Mouse (Mus musculus) stomach, embryonic 16.5 days (tissue): ENCODE results near the gene Pecr. TPM values are rescaled to one million over a fixed set of nuclear protein-coding genes. Genes with fewer than 3 reads are reported as not detected.

Experiments
- ATAC-seq: fragments of 200-750 bp; cut with Nextera tagmentation; 2 replicates; pipeline ENCODE4 v1.8.0; 2017; ENCODE audit warnings: moderate number of reproducible peaks, moderate TSS enrichment; ENCODE audit not compliant: insufficient read depth, low FRiP score
- H3K27ac ChIP-seq: fragments of 300-500 bp; sonication (generic); 2 replicates; pipeline ENCODE4 v1.5.1; 2014; ENCODE audit warnings: low read length
- H3K27me3 ChIP-seq: fragments of 300-500 bp; sonication (generic); 2 replicates; pipeline ENCODE4 v1.6.1; 2014; ENCODE audit warnings: low read length, control low read depth, mixed read lengths; ENCODE audit not compliant: control insufficient read depth, insufficient read depth
- H3K36me3 ChIP-seq: fragments of 300-500 bp; sonication (generic); 2 replicates; pipeline ENCODE4 v1.6.1; 2014; ENCODE audit warnings: low read length; ENCODE audit not compliant: control insufficient read depth, insufficient read depth
- H3K4me1 ChIP-seq: fragments of 300-500 bp; sonication (generic); 2 replicates; pipeline ENCODE4 v1.6.1; 2014; ENCODE audit warnings: low read length, control low read depth, mixed read lengths; ENCODE audit not compliant: control insufficient read depth, insufficient read depth
- H3K4me2 ChIP-seq: fragments of 300-500 bp; sonication (generic); 2 replicates; pipeline ENCODE4 v1.6.1; 2014; ENCODE audit warnings: low read depth, low read length, mixed read lengths
- H3K4me3 ChIP-seq: fragments of 300-500 bp; sonication (generic); replicated peaks from 2 replicates; pipeline ENCODE4 v1.5.1; 2014; ENCODE audit warnings: mild to moderate bottlenecking, low read length
- H3K9ac ChIP-seq: fragments of 300-500 bp; sonication (generic); 2 replicates; pipeline ENCODE4 v1.6.1; 2014; ENCODE audit warnings: low read length
- H3K9me3 ChIP-seq: fragments of 300-500 bp; sonication (generic); replicated peaks from 2 replicates; pipeline ENCODE4 v1.6.1; 2016; ENCODE audit warnings: low read length, control low read depth; ENCODE audit not compliant: control insufficient read depth
- WGBS: fragments of 180-500 bp; shearing (Covaris S2); extraction: QIAGEN DNeasy Blood & Tissue Kit; methylation state at CpG from one replicate; pipeline ENCODE4 v1.1.7; 2014; 5-methylcytosine and 5-hydroxymethylcytosine counted together
- polyA plus RNA-seq: library from polyadenylated mRNA; unstranded; fragments of >200 nt; fragmentation: Nextera tagmentation; extraction: Ambion mirVana; gene quantifications from 2 replicates; pipeline ENCODE4 v1.2.1, GENCODE M21; 2015

Gene Pecr
- polyA plus RNA-seq, 1 experiment from 2014 or later: 52.0 TPM

GRCm38 (mm10) chr1:72309744-72310424 is 25.8 kb upstream of the Pecr start:
- H3K9ac ChIP-seq: no peak overlapping the region
- H3K27me3 ChIP-seq: no peaks in the 10 kb centered on the region
- H3K9me3 ChIP-seq: no peaks in the 10 kb centered on the region
- no peak for ATAC-seq
- H3K4me3 ChIP-seq: no peak overlapping the region
- H3K36me3 ChIP-seq: no peaks in the 10 kb centered on the region
- H3K4me1 ChIP-seq: no peaks in the 10 kb centered on the region
- WGBS: 66% methylated on average over 6 of the region's 6 CpGs
- H3K27ac ChIP-seq: no peak overlapping the region
- H3K4me2 ChIP-seq: no peak overlapping the region

DNA sequence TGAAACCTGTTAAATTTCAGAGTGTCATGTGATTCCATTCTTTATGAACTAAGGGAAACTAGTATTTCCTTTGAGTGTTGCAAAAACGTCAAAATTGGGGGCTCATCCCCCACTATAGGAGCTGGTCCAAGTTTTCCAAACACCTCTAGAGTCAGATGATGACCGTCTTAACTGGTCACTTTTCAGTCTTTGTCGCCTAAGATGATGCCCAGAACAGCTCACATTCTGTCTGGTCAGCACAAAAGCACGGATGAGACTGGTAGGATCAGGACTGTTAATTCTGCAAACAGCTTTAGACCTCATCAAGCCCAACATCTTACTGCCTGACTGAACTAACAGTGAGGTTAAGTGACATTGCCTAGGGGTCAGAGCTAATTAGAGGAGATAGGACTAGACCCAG is 24.8 kb upstream of the Pecr start:
- no peaks in the 10 kb centered on the region for H3K27me3 ChIP-seq
- no peak for ATAC-seq
- H3K27ac ChIP-seq: no peak overlapping the region
- H3K4me2 ChIP-seq: no peak overlapping the region
- H3K4me1 ChIP-seq: no peaks in the 10 kb centered on the region
- H3K4me3 ChIP-seq: no peak overlapping the region
- H3K36me3 ChIP-seq: no peaks in the 10 kb centered on the region
- H3K9me3 ChIP-seq: no peaks in the 10 kb centered on the region
- 66% methylated on average over 4 of the region's 4 CpGs for WGBS
- no peak overlapping the region for H3K9ac ChIP-seq

GRCm38 (mm10) chr1:72307317-72307798 is 23.2 kb upstream of the Pecr start, which contains the start of gene Xrcc5:
Gene Xrcc5 (plus strand): TSS chr1:72307421.
- H3K27ac ChIP-seq: peak within 1 kb of the TSS; percentile 75
- ATAC-seq: peak; percentile 99
- no peaks in the 10 kb centered on the region for H3K36me3 ChIP-seq
- no peaks in the 10 kb centered on the region for H3K4me1 ChIP-seq
- no peaks in the 10 kb centered on the region for H3K27me3 ChIP-seq
- under 1% methylated on average over 21 of the region's 21 CpGs for WGBS
- H3K4me3 ChIP-seq: peak within 1 kb of the TSS; percentile 75
- H3K9me3 ChIP-seq: no peaks in the 10 kb centered on the region
- H3K4me2 ChIP-seq: peak within 1 kb of the TSS; percentile 61
- H3K9ac ChIP-seq: peak within 1 kb of the TSS; percentile 83

DNA sequence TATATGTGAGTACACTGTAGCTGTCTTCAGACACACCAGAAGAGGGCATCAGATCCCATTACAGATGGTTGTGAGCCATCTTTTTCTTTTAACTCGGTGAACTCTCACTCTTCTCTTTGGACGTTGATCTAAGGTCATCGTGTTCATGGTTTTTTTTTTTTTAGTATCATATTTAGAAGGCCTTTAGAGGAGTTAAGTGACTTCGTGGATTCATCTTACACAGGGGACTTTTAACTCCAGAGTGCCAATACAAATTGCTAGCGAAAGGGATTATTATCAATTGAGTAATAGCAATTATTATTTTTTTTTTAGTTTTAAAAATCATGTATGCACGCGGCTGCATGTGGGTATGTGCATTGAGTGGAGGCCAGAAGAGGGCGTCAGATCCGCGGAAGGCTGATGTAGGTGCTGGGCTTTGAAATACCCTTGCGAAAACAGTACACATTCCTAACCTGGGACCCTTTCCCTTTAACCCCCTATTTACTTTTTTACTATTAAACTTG is 22.6 kb upstream of the Pecr start:
- Histone ChIP-seq H3K4me2 (peak overlapping the region; percentile 61), H3K27ac (peak overlapping the region; percentile 75), H3K4me1 (no peaks in the 10 kb centered on the region), H3K9ac (peak overlapping the region; percentile 83), H3K4me3 (peak overlapping the region; percentile 75), H3K36me3 (no peaks in the 10 kb centered on the region), H3K9me3 (no peaks in the 10 kb centered on the region), H3K27me3 (no peaks in the 10 kb centered on the region)
- peak; percentile 80 for ATAC-seq
- WGBS: 2% methylated on average over 11 of the region's 11 CpGs

GRCm38 (mm10) chr1:72306241-72306640 is 22.1 kb upstream of the Pecr start:
- Histone ChIP-seq H3K27me3 (no peaks in the 10 kb centered on the region), H3K4me3 (no peak overlapping the region), H3K9ac (no peak overlapping the region), H3K27ac (no peak overlapping the region), H3K4me2 (peak overlapping the region; percentile 61; the same call in 1 of the 2 replicates), H3K4me1 (no peaks in the 10 kb centered on the region), H3K9me3 (no peaks in the 10 kb centered on the region), H3K36me3 (no peaks in the 10 kb centered on the region)
- ATAC-seq: no peak
- WGBS: 59% methylated on average over 3 of the region's 3 CpGs

- no peak for ATAC-seq
Measured at GRCm38 (mm10) chr1:72301845-72302244, 17.7 kb upstream of the Pecr start.

DNA sequence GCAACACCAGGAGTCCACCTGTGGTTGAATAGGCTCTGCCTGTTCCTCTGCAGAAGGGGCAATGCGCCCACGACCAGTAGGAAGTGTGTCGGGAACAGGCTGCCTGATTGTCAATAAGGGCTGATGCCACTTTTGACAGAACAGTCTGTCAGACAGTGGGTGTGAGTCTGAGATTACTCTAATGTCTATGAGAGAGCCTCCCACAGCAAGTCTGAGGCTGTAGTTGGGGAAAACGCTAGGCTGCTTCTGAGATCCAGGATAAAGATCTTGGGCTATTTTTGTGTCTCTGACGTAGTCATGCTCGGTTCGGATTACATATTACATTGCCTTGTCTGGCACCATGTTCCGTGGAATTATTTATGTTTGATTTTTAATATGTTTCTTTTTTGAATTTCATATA is 11.6 kb upstream of the Pecr start:
- WGBS: 77% methylated on average over 8 of the region's 8 CpGs
- no peaks in the 10 kb centered on the region for H3K9me3 ChIP-seq
- H3K36me3 ChIP-seq: no peaks in the 10 kb centered on the region
- ATAC-seq: no peak
- H3K9ac ChIP-seq: no peak overlapping the region
- H3K4me3 ChIP-seq: no peak overlapping the region
- H3K27me3 ChIP-seq: no peaks in the 10 kb centered on the region
- no peaks in the 10 kb centered on the region for H3K4me1 ChIP-seq
- no peak overlapping the region for H3K4me2 ChIP-seq
- no peak overlapping the region for H3K27ac ChIP-seq

More at GRCm38 (mm10) chr1:72301845-72302244, 17.7 kb upstream of the Pecr start:
- H3K36me3 ChIP-seq: no peaks in the 10 kb centered on the region
- no peak overlapping the region for H3K4me2 ChIP-seq
- H3K9ac ChIP-seq: no peak overlapping the region
- H3K27me3 ChIP-seq: no peaks in the 10 kb centered on the region
- H3K27ac ChIP-seq: no peak overlapping the region
- no peaks in the 10 kb centered on the region for H3K4me1 ChIP-seq
- no peak overlapping the region for H3K4me3 ChIP-seq
- WGBS: 91% methylated on average over 1 of the region's 1 CpGs
- no peaks in the 10 kb centered on the region for H3K9me3 ChIP-seq

DNA sequence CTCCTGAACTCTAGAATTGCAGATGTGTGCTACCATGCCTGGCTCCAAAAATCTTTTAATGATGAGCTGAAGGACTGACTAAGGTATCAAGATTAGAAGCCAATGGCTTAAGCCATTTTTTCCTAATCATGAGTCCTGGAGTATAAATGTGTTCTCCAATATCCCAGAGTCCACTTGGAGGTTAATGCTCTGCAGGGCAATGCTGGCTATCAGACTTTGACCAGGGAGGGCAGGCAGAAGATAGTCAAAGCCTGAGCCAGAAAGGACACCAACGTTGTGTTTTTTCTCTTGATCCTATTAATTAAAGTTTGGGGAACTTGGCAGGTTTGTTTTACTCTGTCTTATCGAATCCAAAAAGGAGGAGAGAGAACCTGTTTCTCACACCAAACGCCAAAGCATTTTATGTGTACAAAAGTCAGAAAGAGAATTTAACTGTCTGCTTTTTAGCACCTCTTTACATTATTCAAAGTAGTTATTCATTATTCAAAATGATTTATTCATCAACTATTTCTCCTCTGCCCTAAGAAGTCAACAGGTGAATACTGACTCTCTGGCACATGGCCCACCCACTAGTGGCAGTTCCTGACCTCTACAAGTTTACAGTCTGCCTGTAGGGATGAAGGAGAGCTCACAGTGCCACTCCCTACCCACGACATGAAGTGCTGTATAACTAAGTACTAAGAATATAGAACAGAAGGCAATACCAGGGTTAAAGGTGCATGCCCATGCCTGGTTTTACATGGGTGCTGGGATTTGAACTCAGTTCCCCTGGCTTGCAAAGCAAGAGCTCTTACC is 10.0 kb upstream of the Pecr start:
- H3K9ac ChIP-seq: no peak overlapping the region
- no peaks in the 10 kb centered on the region for H3K27me3 ChIP-seq
- H3K4me2 ChIP-seq: no peak overlapping the region
- no peaks in the 10 kb centered on the region for H3K4me1 ChIP-seq
- H3K4me3 ChIP-seq: no peak overlapping the region
- H3K36me3 ChIP-seq: no peaks in the 10 kb centered on the region
- H3K9me3 ChIP-seq: no peaks in the 10 kb centered on the region
- no peak for ATAC-seq
- 54% methylated on average over 4 of the region's 4 CpGs for WGBS
- H3K27ac ChIP-seq: no peak overlapping the region

GRCm38 (mm10) chr1:72291925-72292324 is 7.8 kb upstream of the Pecr start:
- Histone ChIP-seq H3K4me2 (no peak overlapping the region), H3K9ac (no peak overlapping the region), H3K4me3 (no peak overlapping the region), H3K27ac (no peak overlapping the region), H3K36me3 (no peaks in the 10 kb centered on the region), H3K9me3 (no peaks in the 10 kb centered on the region), H3K27me3 (no peaks in the 10 kb centered on the region; the same call in 1 of the 2 replicates), H3K4me1 (no peaks in the 10 kb centered on the region)
- WGBS: 85% methylated on average over 2 of the region's 2 CpGs
- ATAC-seq: no peak
